Mouse (Mus musculus) limb, embryonic 14.5 days (tissue): ENCODE results near the gene Rps16. TPM values are rescaled to one million over a fixed set of nuclear protein-coding genes. Genes with fewer than 3 reads are reported as not detected.

Experiments used
- ATAC-seq: fragments of 200-750 bp; cut with Nextera tagmentation; 2 replicates; pipeline ENCODE4 v1.8.0; 2017; ENCODE audit warnings: low read depth, moderate number of reproducible peaks, moderate TSS enrichment; ENCODE audit not compliant: low FRiP score
- DNase-seq: peaks from one replicate; pipeline ENCODE4 v3.0.0-alpha.2; 2015; ENCODE audit warnings: low spot score
- H3K27ac ChIP-seq: fragments of 300-500 bp; sonication (generic); replicated peaks from 2 replicates; pipeline ENCODE4 v1.5.1; 2014; ENCODE audit warnings: low read depth, mild to moderate bottlenecking, low read length, moderate library complexity, mixed read lengths
- H3K27me3 ChIP-seq: fragments of 300-500 bp; sonication (generic); 2 replicates; pipeline ENCODE4 v1.6.1; 2014; ENCODE audit warnings: low read length, mixed read lengths; ENCODE audit not compliant: control insufficient read depth, insufficient read depth
- H3K36me3 ChIP-seq: fragments of 300-500 bp; sonication (generic); 2 replicates; pipeline ENCODE4 v1.6.1; 2014; ENCODE audit warnings: mild to moderate bottlenecking, low read length, moderate library complexity, mixed read lengths; ENCODE audit not compliant: control insufficient read depth, insufficient read depth
- H3K4me1 ChIP-seq: fragments of 300-500 bp; sonication (generic); 2 replicates; pipeline ENCODE4 v1.6.1; 2014; ENCODE audit warnings: antibody characterized with exemption, low read length, mixed read lengths; ENCODE audit not compliant: control insufficient read depth, insufficient read depth
- H3K4me2 ChIP-seq: fragments of 300-500 bp; sonication (generic); replicated peaks from 2 replicates; pipeline ENCODE4 v1.6.1; 2014; ENCODE audit warnings: low read depth, mild to moderate bottlenecking, low read length, moderate library complexity; ENCODE audit not compliant: severe bottlenecking
- H3K4me3 ChIP-seq: fragments of 300-500 bp; sonication (generic); replicated peaks from 2 replicates; pipeline ENCODE4 v1.5.1; 2014; ENCODE audit warnings: low read length
- H3K9ac ChIP-seq: fragments of 300-500 bp; sonication (generic); 2 replicates; pipeline ENCODE4 v1.6.1; 2014; ENCODE audit warnings: mild to moderate bottlenecking, low read depth, low read length, moderate library complexity; ENCODE audit not compliant: severe bottlenecking
- H3K9me3 ChIP-seq: fragments of 300-500 bp; sonication (generic); 2 replicates; pipeline ENCODE4 v1.6.1; 2016; ENCODE audit warnings: low read length; ENCODE audit not compliant: control insufficient read depth
- POLR2A ChIP-seq: fragments of 200-500 bp; IDR thresholded peaks from 2 replicates; pipeline ENCODE4 v1.8.0; 2012; ENCODE audit warnings: inconsistent platforms, mild to moderate bottlenecking, moderate library complexity, borderline replicate concordance; ENCODE audit not compliant: insufficient read depth, insufficient read length; ENCODE audit errors: extremely low read depth
- WGBS: fragments of 180-500 bp; shearing (Covaris S2); extraction: QIAGEN DNeasy Blood & Tissue Kit; methylation state at CpG from one replicate; pipeline ENCODE4 v1.1.7; 2014; 5-methylcytosine and 5-hydroxymethylcytosine counted together
- polyA plus RNA-seq, 2 experiments: library from polyadenylated mRNA; depleted of rRNA in 1 of 2; stranded (reverse) in 1 of 2; unstranded in 1 of 2; fragments of >200 nt; fragmentation: Nextera tagmentation in 1 of 2; extraction: Ambion mirVana in 1 of 2; gene quantifications; 2 replicates each; pipeline versions ENCODE4 v1.2.1 to v1.2.3; 2012 to 2014

The Rps16 gene
- polyA plus RNA-seq, 2 experiments: 1,345 to 2,127 TPM

DNA sequence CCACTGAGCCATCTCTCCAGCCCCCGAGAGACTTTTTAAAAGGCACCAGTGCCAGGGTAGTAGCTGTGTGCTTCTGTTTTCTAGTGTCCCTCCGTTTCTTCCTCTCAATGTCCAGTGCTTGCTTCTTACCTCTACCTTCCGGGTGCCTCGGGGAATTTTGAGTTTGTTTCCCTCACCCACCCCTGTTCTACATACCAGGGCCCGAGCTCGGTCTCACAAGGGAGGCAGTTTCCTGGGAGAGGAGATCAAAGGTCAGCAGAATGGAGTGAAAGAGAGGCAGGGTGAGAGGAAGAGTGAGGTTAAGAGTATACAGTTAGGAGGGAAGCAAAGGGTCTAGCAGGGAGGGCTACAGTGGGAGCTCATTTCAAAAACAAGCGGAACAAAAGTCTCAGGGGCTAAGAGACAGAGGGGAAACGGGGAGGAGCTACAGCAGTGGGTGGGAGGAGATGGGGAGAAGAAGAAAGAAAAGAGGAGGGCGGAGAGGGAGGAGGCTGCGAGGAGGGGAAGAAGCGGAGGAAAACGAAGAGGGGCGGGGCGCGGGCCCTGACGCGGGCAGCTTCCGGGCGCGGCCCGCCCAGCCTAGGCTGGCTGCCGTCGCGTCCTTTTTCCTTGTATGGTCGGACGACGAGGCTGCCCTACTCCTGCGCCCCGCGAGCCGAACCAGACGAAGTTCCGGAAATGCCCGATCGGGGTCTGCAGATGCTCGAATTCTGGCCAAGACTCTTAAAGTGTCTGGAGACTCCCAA is 24.9 kb downstream of the Rps16 start:
- ATAC-seq (peak; percentile 58), DNase-seq (peak; percentile 96)
- Histone ChIP-seq H3K9ac (peak overlapping the region; percentile 63), H3K4me1 (peaks cover 47% of the 10 kb centered on the region), H3K36me3 (peaks cover 13% of the 10 kb centered on the region), H3K27ac (peak overlapping the region; percentile 95), H3K9me3 (no peaks in the 10 kb centered on the region), H3K4me3 (peak overlapping the region; percentile 40), H3K4me2 (peak overlapping the region; percentile 94), H3K27me3 (no peaks in the 10 kb centered on the region)
- peak; percentile 73; the same call in 1 of the 2 replicates for TF ChIP-seq POLR2A
- 1% methylated on average over 32 of the region's 36 CpGs for WGBS

- H3K9me3 ChIP-seq: no peaks in the 10 kb centered on the region
- H3K27ac ChIP-seq: peak overlapping the region; percentile 95
- peak overlapping the region; percentile 94 for H3K4me2 ChIP-seq
- H3K36me3 ChIP-seq: peaks cover 11% of the 10 kb centered on the region
- DNase-seq (no peak), ATAC-seq (no peak)
- no peaks in the 10 kb centered on the region for H3K27me3 ChIP-seq
- peaks cover 49% of the 10 kb centered on the region for H3K4me1 ChIP-seq
- 4% methylated on average over 29 of the region's 30 CpGs for WGBS
- no peak for TF ChIP-seq POLR2A
- H3K9ac ChIP-seq: peak overlapping the region; percentile 60
- H3K4me3 ChIP-seq: peak overlapping the region; percentile 40
Measured at GRCm38 (mm10) chr7:28376011-28376771, 25.7 kb downstream of the Rps16 start.

- DNase-seq: no peak
- 73% methylated on average over 18 of the region's 18 CpGs for WGBS
- H3K27ac ChIP-seq: no peak overlapping the region
Measured at GRCm38 (mm10) chr7:28377190-28378065, 27.0 kb downstream of the Rps16 start.

GRCm38 (mm10) chr7:28378066-28378690 is 27.7 kb downstream of the Rps16 start:
- Histone ChIP-seq H3K9ac (peak overlapping the region; percentile 75), H3K4me3 (peak overlapping the region; percentile 73), H3K4me1 (peaks cover 68% of the 10 kb centered on the region), H3K4me2 (peak overlapping the region; percentile 94), H3K27ac (peak overlapping the region; percentile 77), H3K9me3 (no peaks in the 10 kb centered on the region), H3K36me3 (peaks cover 11% of the 10 kb centered on the region), H3K27me3 (no peaks in the 10 kb centered on the region)
- peak; percentile 51 for DNase-seq
- no peak for ATAC-seq
- no peak for TF ChIP-seq POLR2A
- WGBS: 37% methylated on average over 32 of the region's 32 CpGs

More at GRCm38 (mm10) chr7:28377190-28378065, 27.0 kb downstream of the Rps16 start:
- Histone ChIP-seq H3K27me3 (no peaks in the 10 kb centered on the region), H3K4me2 (peak overlapping the region; percentile 94), H3K36me3 (peaks cover 11% of the 10 kb centered on the region), H3K9me3 (no peaks in the 10 kb centered on the region), H3K4me3 (peak overlapping the region; percentile 73), H3K9ac (peak overlapping the region; percentile 75), H3K4me1 (peaks cover 60% of the 10 kb centered on the region)
- no peak for TF ChIP-seq POLR2A
- no peak for ATAC-seq
